Mouse (Mus musculus): ENCODE data around the gene Prss44. TPM values are rescaled to one million over a fixed set of nuclear protein-coding genes. Genes with fewer than 3 reads are reported as not detected.

Gene Prss44
- total RNA-seq, 1 experiment: 1.5 TPM

- DNase-seq (ENCODE audit: low read depth, low spot score): no peak
- no peaks in the 10 kb centered on the region for H3K36me3 ChIP-seq (ENCODE audit: control insufficient read depth, insufficient read depth, low read length, poor library complexity, severe bottlenecking)
- H3K4me3 ChIP-seq (ENCODE audit: insufficient read depth in 1 of 2, low read depth in 1 of 2, low read length in 2 of 2, poor library complexity in 1 of 2, severe bottlenecking in 1 of 2): no peak overlapping the region
- in situ Hi-C loops (cut with MboI; ENCODE audit: low sequenced_read_pairs in 2 of 2, unreplicated experiment in 2 of 2): no loop called here
- H3K9ac ChIP-seq (ENCODE audit: insufficient read depth, low read depth, low read length, poor library complexity, severe bottlenecking): no peak overlapping the region
- H3K4me1 ChIP-seq (ENCODE audit: control insufficient read depth in 2 of 2, insufficient read depth in 2 of 2, low read length in 2 of 2, poor library complexity in 1 of 2): no peaks in the 10 kb centered on the region
- no peaks in the 10 kb centered on the region for H3K9me3 ChIP-seq (ENCODE audit: control insufficient read depth, insufficient read depth, low read depth, low read length)
- no peak for TF ChIP-seq HCFC1 (IDR thresholded peaks at IDR 0.05; ENCODE audit: borderline replicate concordance, insufficient read depth, low read length)
- no peak for TF ChIP-seq MAFK (IDR thresholded peaks at IDR 0.05; ENCODE audit: insufficient read depth, low read depth, low read length)
- no peak for TF ChIP-seq CHD2 (IDR thresholded peaks at IDR 0.05; ENCODE audit: low read depth, low read length)
- TF ChIP-seq ZNF384 (IDR thresholded peaks at IDR 0.05; ENCODE audit: low read depth, low read length): no peak
- no peak for TF ChIP-seq ZC3H11A (IDR thresholded peaks at IDR 0.05; ENCODE audit: borderline replicate concordance, low read depth, low read length)
- H3K27ac ChIP-seq (ENCODE audit: insufficient read depth, low read depth, low read length, poor library complexity, severe bottlenecking): no peak overlapping the region
Observed at GRCm38 (mm10) chr9:110778100-110778499, 35.7 kb upstream of the Prss44 start.

- H3K4me1 ChIP-seq (ENCODE audit: control insufficient read depth in 2 of 2, insufficient read depth in 2 of 2, low read length in 2 of 2, poor library complexity in 1 of 2): no peaks in the 10 kb centered on the region
- DNase-seq (ENCODE audit: low read depth, low spot score): no peak
- no peaks in the 10 kb centered on the region for H3K9me3 ChIP-seq (ENCODE audit: control insufficient read depth, insufficient read depth, low read depth, low read length)
- no peaks in the 10 kb centered on the region for H3K36me3 ChIP-seq (ENCODE audit: control insufficient read depth, insufficient read depth, low read length, poor library complexity, severe bottlenecking)
- no peak overlapping the region for H3K27ac ChIP-seq (ENCODE audit: insufficient read depth, low read depth, low read length, poor library complexity, severe bottlenecking)
- H3K9ac ChIP-seq (ENCODE audit: insufficient read depth, low read depth, low read length, poor library complexity, severe bottlenecking): no peak overlapping the region
- TF ChIP-seq ZC3H11A (IDR thresholded peaks at IDR 0.05; ENCODE audit: borderline replicate concordance, low read depth, low read length) (no peak), MAFK (IDR thresholded peaks at IDR 0.05; ENCODE audit: insufficient read depth, low read depth, low read length) (no peak), ZNF384 (IDR thresholded peaks at IDR 0.05; ENCODE audit: low read depth, low read length) (no peak), CHD2 (IDR thresholded peaks at IDR 0.05; ENCODE audit: low read depth, low read length) (no peak), HCFC1 (IDR thresholded peaks at IDR 0.05; ENCODE audit: borderline replicate concordance, insufficient read depth, low read length) (no peak)
- in situ Hi-C loops (cut with MboI; ENCODE audit: low sequenced_read_pairs in 2 of 2, unreplicated experiment in 2 of 2): no loop called here
- no peak overlapping the region for H3K4me3 ChIP-seq (ENCODE audit: insufficient read depth in 1 of 2, low read depth in 1 of 2, low read length in 2 of 2, poor library complexity in 1 of 2, severe bottlenecking in 1 of 2)
Observed at GRCm38 (mm10) chr9:110778559-110778958, 35.2 kb upstream of the Prss44 start.

- no peak overlapping the region for H3K4me3 ChIP-seq (ENCODE audit: insufficient read depth in 1 of 2, low read depth in 1 of 2, low read length in 2 of 2, poor library complexity in 1 of 2, severe bottlenecking in 1 of 2)
- H3K27ac ChIP-seq (ENCODE audit: insufficient read depth, low read depth, low read length, poor library complexity, severe bottlenecking): no peak overlapping the region
- no peaks in the 10 kb centered on the region for H3K4me1 ChIP-seq (ENCODE audit: control insufficient read depth in 2 of 2, insufficient read depth in 2 of 2, low read length in 2 of 2, poor library complexity in 1 of 2)
- in situ Hi-C loops (cut with MboI; ENCODE audit: low sequenced_read_pairs in 2 of 2, unreplicated experiment in 2 of 2): no loop called here
- TF ChIP-seq MAFK (IDR thresholded peaks at IDR 0.05; ENCODE audit: insufficient read depth, low read depth, low read length): no peak
- no peak for TF ChIP-seq ZC3H11A (IDR thresholded peaks at IDR 0.05; ENCODE audit: borderline replicate concordance, low read depth, low read length)
- no peak for DNase-seq (ENCODE audit: low read depth, low spot score)
- no peaks in the 10 kb centered on the region for H3K36me3 ChIP-seq (ENCODE audit: control insufficient read depth, insufficient read depth, low read length, poor library complexity, severe bottlenecking)
- H3K9ac ChIP-seq (ENCODE audit: insufficient read depth, low read depth, low read length, poor library complexity, severe bottlenecking): no peak overlapping the region
- no peaks in the 10 kb centered on the region for H3K9me3 ChIP-seq (ENCODE audit: control insufficient read depth, insufficient read depth, low read depth, low read length)
Observed at GRCm38 (mm10) chr9:110779242-110779913, 34.4 kb upstream of the Prss44 start.

- H3K9me3 ChIP-seq (ENCODE audit: control insufficient read depth, insufficient read depth, low read depth, low read length): no peaks in the 10 kb centered on the region
- H3K4me1 ChIP-seq (ENCODE audit: control insufficient read depth in 2 of 2, insufficient read depth in 2 of 2, low read length in 2 of 2, poor library complexity in 1 of 2): no peaks in the 10 kb centered on the region
- in situ Hi-C loops (cut with MboI; ENCODE audit: low sequenced_read_pairs in 2 of 2, unreplicated experiment in 2 of 2): no loop called here
- H3K36me3 ChIP-seq (ENCODE audit: control insufficient read depth, insufficient read depth, low read length, poor library complexity, severe bottlenecking): no peaks in the 10 kb centered on the region
- H3K9ac ChIP-seq (ENCODE audit: insufficient read depth, low read depth, low read length, poor library complexity, severe bottlenecking): peak overlapping the region; percentile 78
- no peak overlapping the region for H3K27ac ChIP-seq (ENCODE audit: insufficient read depth, low read depth, low read length, poor library complexity, severe bottlenecking)
- peak overlapping the region; percentile 70 to 83 for H3K4me3 ChIP-seq (ENCODE audit: insufficient read depth in 1 of 2, low read depth in 1 of 2, low read length in 2 of 2, poor library complexity in 1 of 2, severe bottlenecking in 1 of 2)
- DNase-seq (ENCODE audit: low read depth, low spot score): peak; percentile 77
- TF ChIP-seq ZC3H11A (IDR thresholded peaks at IDR 0.05; ENCODE audit: borderline replicate concordance, low read depth, low read length) (peak; percentile 50), MAFK (IDR thresholded peaks at IDR 0.05; ENCODE audit: insufficient read depth, low read depth, low read length) (no peak)
Observed at GRCm38 (mm10) chr9:110781256-110781721, 32.5 kb upstream of the Prss44 start.

- DNase-seq (ENCODE audit: low read depth, low spot score): no peak
- Histone ChIP-seq H3K36me3 (ENCODE audit: control insufficient read depth, insufficient read depth, low read length, poor library complexity, severe bottlenecking) (no peaks in the 10 kb centered on the region), H3K9ac (ENCODE audit: insufficient read depth, low read depth, low read length, poor library complexity, severe bottlenecking) (peak overlapping the region; percentile 78), H3K27ac (ENCODE audit: insufficient read depth, low read depth, low read length, poor library complexity, severe bottlenecking) (no peak overlapping the region), H3K9me3 (ENCODE audit: control insufficient read depth, insufficient read depth, low read depth, low read length) (no peaks in the 10 kb centered on the region), H3K4me3 (ENCODE audit: insufficient read depth in 1 of 2, low read depth in 1 of 2, low read length in 2 of 2, poor library complexity in 1 of 2, severe bottlenecking in 1 of 2) (peak overlapping the region; percentile 70 to 83), H3K4me1 (ENCODE audit: control insufficient read depth in 2 of 2, insufficient read depth in 2 of 2, low read length in 2 of 2, poor library complexity in 1 of 2) (no peaks in the 10 kb centered on the region)
- TF ChIP-seq ZC3H11A (IDR thresholded peaks at IDR 0.05; ENCODE audit: borderline replicate concordance, low read depth, low read length) (no peak), HCFC1 (IDR thresholded peaks at IDR 0.05; ENCODE audit: borderline replicate concordance, insufficient read depth, low read length) (no peak), CHD2 (IDR thresholded peaks at IDR 0.05; ENCODE audit: low read depth, low read length) (no peak), ZNF384 (IDR thresholded peaks at IDR 0.05; ENCODE audit: low read depth, low read length) (no peak), MAFK (IDR thresholded peaks at IDR 0.05; ENCODE audit: insufficient read depth, low read depth, low read length) (no peak)
- in situ Hi-C loops (cut with MboI; ENCODE audit: low sequenced_read_pairs in 2 of 2, unreplicated experiment in 2 of 2): no loop called here
Observed at GRCm38 (mm10) chr9:110781731-110782130, 32.1 kb upstream of the Prss44 start.

Data from ES-E14 (cell line).